Mouse (Mus musculus) embryonic facial prominence, embryonic 12.5 days (tissue): Measurements from ENCODE around the gene Veph1. TPM values are rescaled to one million over a fixed set of nuclear protein-coding genes. Genes with fewer than 3 reads are reported as not detected.
A peak's percentile ranks its signal among the peaks of the same experiment; 100 is the strongest.

Experiments used
- ATAC-seq: fragments of 200-750 bp; cut with Nextera tagmentation; 2 replicates; pipeline ENCODE4 v1.8.0; 2017; ENCODE audit not compliant: insufficient number of reproducible peaks, insufficient read depth, low FRiP score, low TSS enrichment
- H3K27ac ChIP-seq: fragments of 300-500 bp; sonication (generic); 2 replicates; pipeline ENCODE4 v1.5.1; 2016; ENCODE audit warnings: mild to moderate bottlenecking
- H3K27me3 ChIP-seq: fragments of 300-500 bp; sonication (generic); 2 replicates; pipeline ENCODE4 v1.6.1; 2016; ENCODE audit warnings: mild to moderate bottlenecking, moderate library complexity
- H3K36me3 ChIP-seq: fragments of 300-500 bp; sonication (generic); 2 replicates; pipeline ENCODE4 v1.6.1; 2016; ENCODE audit warnings: mild to moderate bottlenecking
- H3K4me1 ChIP-seq: fragments of 300-500 bp; sonication (generic); 2 replicates; pipeline ENCODE4 v1.6.1; 2016
- H3K4me2 ChIP-seq: fragments of 300-500 bp; sonication (generic); replicated peaks from 2 replicates; pipeline ENCODE4 v1.6.1; 2016; ENCODE audit warnings: mild to moderate bottlenecking, moderate library complexity
- H3K4me3 ChIP-seq: fragments of 300-500 bp; sonication (generic); 2 replicates; pipeline ENCODE4 v1.5.1; 2016; ENCODE audit warnings: mild to moderate bottlenecking
- H3K9ac ChIP-seq: fragments of 300-500 bp; sonication (generic); 2 replicates; pipeline ENCODE4 v1.6.1; 2016; ENCODE audit warnings: mild to moderate bottlenecking, moderate library complexity
- H3K9me3 ChIP-seq: fragments of 300-500 bp; sonication (generic); 2 replicates; pipeline ENCODE4 v1.6.1; 2016; ENCODE audit warnings: mild to moderate bottlenecking, moderate library complexity
- WGBS: fragments of 180-500 bp; shearing (Covaris S2); methylation state at CpG from one replicate; pipeline ENCODE4 v1.1.7; 2016; 5-methylcytosine and 5-hydroxymethylcytosine counted together
- polyA plus RNA-seq: library from polyadenylated mRNA; unstranded; fragments of >200 nt; fragmentation: Nextera tagmentation; extraction: Ambion mirVana; gene quantifications from 2 replicates; pipeline ENCODE4 v1.2.1, GENCODE M21; 2016

Gene Veph1
- polyA plus RNA-seq: 4.4 and 5.8 TPM in 2 replicates

- H3K4me2 ChIP-seq: peak within 1 kb of the TSS; percentile 4; the same call in 1 of the 2 replicates
- H3K27me3 ChIP-seq: no peaks in the 10 kb centered on the region
- no peak within 1 kb of the TSS for H3K9ac ChIP-seq
- no peak within 1 kb of the TSS for H3K4me3 ChIP-seq
- peaks cover 9% of the 10 kb centered on the region for H3K4me1 ChIP-seq
- no peak for ATAC-seq
- no peak within 1 kb of the TSS for H3K27ac ChIP-seq
- H3K9me3 ChIP-seq: no peaks in the 10 kb centered on the region
- WGBS: 29% methylated on average over 11 of the region's 11 CpGs
- no peaks in the 10 kb centered on the region for H3K36me3 ChIP-seq
These were observed at the start of gene Veph1 for GRCm38 (mm10) chr3:66296545-66296944. Gene Veph1 (minus strand): TSS chr3:66296837.

- Histone ChIP-seq H3K27me3 (no peaks in the 10 kb centered on the region), H3K9ac (no peak overlapping the region), H3K27ac (no peak overlapping the region), H3K4me1 (no peaks in the 10 kb centered on the region), H3K9me3 (no peaks in the 10 kb centered on the region), H3K36me3 (no peaks in the 10 kb centered on the region), H3K4me2 (no peak overlapping the region), H3K4me3 (no peak overlapping the region)
- 73% methylated on average over 2 of the region's 2 CpGs for WGBS
- ATAC-seq: no peak
These were observed 44.1 kb upstream of the Veph1 start for GRCm38 (mm10) chr3:66340742-66341141.

GRCm38 (mm10) chr3:66332401-66332729 lies 35.7 kb upstream of the Veph1 start:
- no peak overlapping the region for H3K4me2 ChIP-seq
- H3K36me3 ChIP-seq: no peaks in the 10 kb centered on the region
- no peaks in the 10 kb centered on the region for H3K27me3 ChIP-seq
- H3K9me3 ChIP-seq: no peaks in the 10 kb centered on the region
- no peak overlapping the region for H3K4me3 ChIP-seq
- H3K27ac ChIP-seq: no peak overlapping the region
- no peak overlapping the region for H3K9ac ChIP-seq
- no peak; the same call in 1 of the 2 replicates for ATAC-seq
- 77% methylated on average over 9 of the region's 9 CpGs for WGBS
- H3K4me1 ChIP-seq: no peaks in the 10 kb centered on the region

- Histone ChIP-seq H3K27me3 (no peaks in the 10 kb centered on the region), H3K9me3 (no peaks in the 10 kb centered on the region), H3K4me1 (no peaks in the 10 kb centered on the region), H3K4me3 (no peak overlapping the region), H3K36me3 (no peaks in the 10 kb centered on the region), H3K4me2 (no peak overlapping the region), H3K27ac (no peak overlapping the region), H3K9ac (no peak overlapping the region)
- 52% methylated on average over 12 of the region's 12 CpGs for WGBS
- ATAC-seq: peak; percentile 71
These were observed 35.2 kb upstream of the Veph1 start for GRCm38 (mm10) chr3:66331592-66332400.

- no peak overlapping the region for H3K9ac ChIP-seq
- H3K27me3 ChIP-seq: no peaks in the 10 kb centered on the region
- ATAC-seq: no peak
- H3K4me1 ChIP-seq: no peaks in the 10 kb centered on the region
- H3K4me3 ChIP-seq: no peak overlapping the region
- H3K36me3 ChIP-seq: no peaks in the 10 kb centered on the region
- no peak overlapping the region for H3K27ac ChIP-seq
- WGBS: 85% methylated on average over 15 of the region's 15 CpGs
- no peaks in the 10 kb centered on the region for H3K9me3 ChIP-seq
- no peak overlapping the region for H3K4me2 ChIP-seq
These were observed 34.4 kb upstream of the Veph1 start for GRCm38 (mm10) chr3:66330896-66331579.

GRCm38 (mm10) chr3:66325962-66326834 lies 29.6 kb upstream of the Veph1 start:
- Histone ChIP-seq H3K27me3 (no peaks in the 10 kb centered on the region), H3K36me3 (no peaks in the 10 kb centered on the region), H3K9ac (no peak overlapping the region), H3K9me3 (no peaks in the 10 kb centered on the region), H3K4me1 (no peaks in the 10 kb centered on the region), H3K4me3 (no peak overlapping the region), H3K27ac (no peak overlapping the region), H3K4me2 (no peak overlapping the region)
- ATAC-seq: no peak
- WGBS: 81% methylated on average over 16 of the region's 16 CpGs

- Histone ChIP-seq H3K36me3 (no peaks in the 10 kb centered on the region), H3K4me1 (no peaks in the 10 kb centered on the region), H3K4me3 (no peak overlapping the region), H3K9ac (no peak overlapping the region), H3K27me3 (no peaks in the 10 kb centered on the region), H3K9me3 (no peaks in the 10 kb centered on the region), H3K27ac (no peak overlapping the region), H3K4me2 (no peak overlapping the region)
- WGBS: 72% methylated on average over 5 of the region's 5 CpGs
- ATAC-seq: no peak
These were observed 28.9 kb upstream of the Veph1 start for GRCm38 (mm10) chr3:66325486-66325951.

- no peak for ATAC-seq
- Histone ChIP-seq H3K27ac (no peak overlapping the region), H3K4me1 (no peaks in the 10 kb centered on the region), H3K9ac (no peak overlapping the region), H3K4me3 (no peak overlapping the region), H3K36me3 (no peaks in the 10 kb centered on the region), H3K27me3 (no peaks in the 10 kb centered on the region), H3K4me2 (no peak overlapping the region), H3K9me3 (no peaks in the 10 kb centered on the region)
- WGBS: 76% methylated on average over 8 of the region's 8 CpGs
These were observed 18.4 kb upstream of the Veph1 start for GRCm38 (mm10) chr3:66314793-66315715.

GRCm38 (mm10) chr3:66310586-66310985 lies 13.9 kb upstream of the Veph1 start:
- 89% methylated on average over 1 of the region's 1 CpGs for WGBS
- no peak overlapping the region for H3K9ac ChIP-seq
- H3K4me1 ChIP-seq: no peaks in the 10 kb centered on the region
- H3K27me3 ChIP-seq: no peaks in the 10 kb centered on the region
- no peaks in the 10 kb centered on the region for H3K36me3 ChIP-seq
- H3K9me3 ChIP-seq: no peaks in the 10 kb centered on the region
- H3K4me3 ChIP-seq: no peak overlapping the region
- no peak for ATAC-seq
- no peak overlapping the region for H3K4me2 ChIP-seq
- H3K27ac ChIP-seq: no peak overlapping the region

GRCm38 (mm10) chr3:66309531-66309930 lies 12.9 kb upstream of the Veph1 start:
- 92% methylated on average over 1 of the region's 1 CpGs for WGBS
- H3K4me1 ChIP-seq: no peaks in the 10 kb centered on the region
- H3K9me3 ChIP-seq: no peaks in the 10 kb centered on the region
- no peak overlapping the region for H3K4me3 ChIP-seq
- no peak overlapping the region for H3K27ac ChIP-seq
- no peaks in the 10 kb centered on the region for H3K27me3 ChIP-seq
- H3K36me3 ChIP-seq: no peaks in the 10 kb centered on the region
- no peak overlapping the region for H3K4me2 ChIP-seq
- no peak for ATAC-seq
- no peak overlapping the region for H3K9ac ChIP-seq

- H3K4me2 ChIP-seq: no peak overlapping the region
- no peak overlapping the region for H3K4me3 ChIP-seq
- H3K9ac ChIP-seq: no peak overlapping the region
- no peak for ATAC-seq
- H3K27me3 ChIP-seq: no peaks in the 10 kb centered on the region
- H3K27ac ChIP-seq: no peak overlapping the region
- H3K4me1 ChIP-seq: peaks cover 9% of the 10 kb centered on the region
- 62% methylated on average over 9 of the region's 9 CpGs for WGBS
- H3K36me3 ChIP-seq: no peaks in the 10 kb centered on the region
- no peaks in the 10 kb centered on the region for H3K9me3 ChIP-seq
These were observed 1.4 kb downstream of the Veph1 start for GRCm38 (mm10) chr3:66295236-66295635.
